Mouse (Mus musculus): ENCODE data around the gene Epha10.

GRCm38 (mm10) chr4:124962576-124962975 lies 81.9 kb downstream of the Epha10 start:
- TF ChIP-seq POLR2A (IDR thresholded peaks at IDR 0.05; ENCODE audit: insufficient read depth, low read depth, low read length) (no peak), CTCF (IDR thresholded peaks at IDR 0.05) (no peak)
